Mouse (Mus musculus): Measurements from ENCODE around the gene Zfp865.
"Not testable (repeated sequence)": the region's sequence is repeated elsewhere in the genome, so short reads cannot be mapped to it uniquely, and the experiment has no call there.

The Zfp865 gene

GRCm38 (mm10) chr7:5051193-5052192 is 31.3 kb downstream of the Zfp865 start, which contains the start of gene Zfp580:
TSS of gene Zfp580 (plus strand) at chr7:5051538.
- peak; percentile 82 for DNase-seq (ENCODE audit: low read depth, low spot score)

- DNase-seq (ENCODE audit: low read depth, low spot score) = peak; percentile 43
Measured at GRCm38 (mm10) chr7:5052438-5052837, 32.3 kb downstream of the Zfp865 start.

GRCm38 (mm10) chr7:5052931-5053343 is 32.8 kb downstream of the Zfp865 start:
- DNase-seq (ENCODE audit: low read depth, low spot score) = no peak

GRCm38 (mm10) chr7:5053456-5054179 is 33.4 kb downstream of the Zfp865 start:
- DNase-seq (ENCODE audit: low read depth, low spot score) = peak; percentile 78

GRCm38 (mm10) chr7:5056651-5057263 is 36.6 kb downstream of the Zfp865 start:
- no peak for DNase-seq (ENCODE audit: low read depth, low spot score)

GRCm38 (mm10) chr7:5057381-5057780 is 37.2 kb downstream of the Zfp865 start:
- DNase-seq (ENCODE audit: low read depth, low spot score) = no peak

- DNase-seq (ENCODE audit: low read depth, low spot score) = peak; percentile 56
Measured at GRCm38 (mm10) chr7:5057804-5058203, 37.6 kb downstream of the Zfp865 start.

- DNase-seq (ENCODE audit: low read depth, low spot score) = no peak
Measured at GRCm38 (mm10) chr7:5058631-5059030, 38.5 kb downstream of the Zfp865 start.

GRCm38 (mm10) chr7:5059421-5059820 is 39.2 kb downstream of the Zfp865 start:
- DNase-seq (ENCODE audit: low read depth, low spot score) = no peak

GRCm38 (mm10) chr7:5060239-5060731 is 40.1 kb downstream of the Zfp865 start:
- peak; percentile 92 for DNase-seq (ENCODE audit: low read depth, low spot score)

GRCm38 (mm10) chr7:5060944-5061773 is 41.0 kb downstream of the Zfp865 start:
- DNase-seq (ENCODE audit: low read depth, low spot score) = peak; percentile 98

- DNase-seq (ENCODE audit: low read depth, low spot score) = peak; percentile 90
Measured at GRCm38 (mm10) chr7:5061774-5062359, 41.7 kb downstream of the Zfp865 start, which contains the start of gene U2af2. TSS of gene U2af2 (plus strand) at chr7:5062143.

GRCm38 (mm10) chr7:5062360-5063001 is 42.3 kb downstream of the Zfp865 start:
- DNase-seq (ENCODE audit: low read depth, low spot score) = peak; percentile 91

GRCm38 (mm10) chr7:5064886-5065285 is 44.7 kb downstream of the Zfp865 start:
- DNase-seq (ENCODE audit: low read depth, low spot score) = no peak

GRCm38 (mm10) chr7:5073586-5073985 is 53.4 kb downstream of the Zfp865 start:
- no peak for DNase-seq (ENCODE audit: low read depth, low spot score)

- no peak for DNase-seq (ENCODE audit: low read depth, low spot score)
Measured at GRCm38 (mm10) chr7:5074984-5075383, 54.8 kb downstream of the Zfp865 start.

GRCm38 (mm10) chr7:5076931-5077330 is 56.8 kb downstream of the Zfp865 start:
- DNase-seq (ENCODE audit: low read depth, low spot score) = no peak

GRCm38 (mm10) chr7:5079365-5080009 is 59.3 kb downstream of the Zfp865 start:
- DNase-seq (ENCODE audit: low read depth, low spot score) = not testable (repeated sequence)

GRCm38 (mm10) chr7:5080010-5080751 is 60.0 kb downstream of the Zfp865 start, which contains the start of gene Epn1:
TSS of gene Epn1 (plus strand) at chr7:5080235.
- DNase-seq (ENCODE audit: low read depth, low spot score) = peak; percentile 96

Measured in R1 (cell line).